Mouse (Mus musculus): ENCODE measurements around the gene Megf9. TPM values are rescaled to one million over a fixed set of nuclear protein-coding genes. Genes with fewer than 3 reads are reported as not detected.

Megf9 gene
- polyA plus RNA-seq, 1 experiment from 2014 or later = 32.5 TPM

GRCm38 (mm10) chr4:70402109-70402819 is 132.5 kb downstream of the Megf9 start:
- H3K4me3 ChIP-seq = no peak overlapping the region
- peaks cover 29% of the 10 kb centered on the region for H3K36me3 ChIP-seq
- no peak overlapping the region for H3K4me2 ChIP-seq (replicated peaks)
- H3K27ac ChIP-seq = no peak overlapping the region
- no peaks in the 10 kb centered on the region for H3K27me3 ChIP-seq (replicated peaks)
- 76% methylated on average over 9 of the region's 9 CpGs for WGBS
- H3K4me1 ChIP-seq = no peaks in the 10 kb centered on the region; the same call in 1 of the 2 replicates
- peak; percentile 68 for ATAC-seq (ENCODE audit: low FRiP score, low read depth)
- H3K9ac ChIP-seq = no peak overlapping the region
- H3K9me3 ChIP-seq = no peaks in the 10 kb centered on the region

- no peaks in the 10 kb centered on the region for H3K4me1 ChIP-seq
- H3K4me2 ChIP-seq (replicated peaks) = no peak overlapping the region
- no peaks in the 10 kb centered on the region for H3K27me3 ChIP-seq (replicated peaks)
- ATAC-seq (ENCODE audit: low FRiP score, low read depth) = no peak
- no peaks in the 10 kb centered on the region for H3K9me3 ChIP-seq
- WGBS = 91% methylated on average over 5 of the region's 5 CpGs
- H3K27ac ChIP-seq = no peak overlapping the region
- H3K9ac ChIP-seq = no peak overlapping the region
- peaks cover 29% of the 10 kb centered on the region for H3K36me3 ChIP-seq
- no peak overlapping the region for H3K4me3 ChIP-seq
These were observed 135.3 kb downstream of the Megf9 start for GRCm38 (mm10) chr4:70399476-70399875.

- peaks cover 29% of the 10 kb centered on the region for H3K36me3 ChIP-seq
- 80% methylated on average over 2 of the region's 2 CpGs for WGBS
- no peak for ATAC-seq (ENCODE audit: low FRiP score, low read depth)
- H3K9me3 ChIP-seq = no peaks in the 10 kb centered on the region
- no peaks in the 10 kb centered on the region for H3K27me3 ChIP-seq (replicated peaks)
- H3K9ac ChIP-seq = no peak overlapping the region
- H3K4me3 ChIP-seq = no peak overlapping the region
- no peak overlapping the region for H3K4me2 ChIP-seq (replicated peaks)
- H3K27ac ChIP-seq = no peak overlapping the region
- H3K4me1 ChIP-seq = no peaks in the 10 kb centered on the region
These were observed 135.7 kb downstream of the Megf9 start for GRCm38 (mm10) chr4:70399074-70399473.

- 87% methylated on average over 4 of the region's 4 CpGs for WGBS
- Histone ChIP-seq H3K4me2 (replicated peaks) (no peak overlapping the region), H3K4me1 (no peaks in the 10 kb centered on the region), H3K9me3 (no peaks in the 10 kb centered on the region), H3K4me3 (no peak overlapping the region), H3K9ac (no peak overlapping the region), H3K27ac (no peak overlapping the region), H3K27me3 (replicated peaks) (no peaks in the 10 kb centered on the region), H3K36me3 (peaks cover 26% of the 10 kb centered on the region)
- ATAC-seq (ENCODE audit: low FRiP score, low read depth) = no peak
These were observed 136.7 kb downstream of the Megf9 start for GRCm38 (mm10) chr4:70398088-70398487.

GRCm38 (mm10) chr4:70396701-70397100 is 138.1 kb downstream of the Megf9 start:
- no peak for ATAC-seq (ENCODE audit: low FRiP score, low read depth)
- no peak overlapping the region for H3K9ac ChIP-seq
- 94% methylated on average over 5 of the region's 5 CpGs for WGBS

GRCm38 (mm10) chr4:70394736-70395135 is 140.1 kb downstream of the Megf9 start:
- 94% methylated on average over 2 of the region's 2 CpGs for WGBS
- no peak for ATAC-seq (ENCODE audit: low FRiP score, low read depth)
- Histone ChIP-seq H3K27me3 (replicated peaks) (no peaks in the 10 kb centered on the region), H3K9ac (no peak overlapping the region), H3K36me3 (peaks cover 9% of the 10 kb centered on the region), H3K4me3 (no peak overlapping the region), H3K4me2 (replicated peaks) (no peak overlapping the region), H3K27ac (no peak overlapping the region), H3K9me3 (no peaks in the 10 kb centered on the region), H3K4me1 (no peaks in the 10 kb centered on the region)

More at GRCm38 (mm10) chr4:70396701-70397100, 138.1 kb downstream of the Megf9 start:
- H3K4me1 ChIP-seq = no peaks in the 10 kb centered on the region
- no peak overlapping the region for H3K4me3 ChIP-seq
- H3K27ac ChIP-seq = no peak overlapping the region
- peaks cover 15% of the 10 kb centered on the region for H3K36me3 ChIP-seq
- H3K4me2 ChIP-seq (replicated peaks) = no peak overlapping the region
- no peaks in the 10 kb centered on the region for H3K9me3 ChIP-seq
- no peaks in the 10 kb centered on the region for H3K27me3 ChIP-seq (replicated peaks)

GRCm38 (mm10) chr4:70391760-70392372 is 142.9 kb downstream of the Megf9 start:
- Histone ChIP-seq H3K27me3 (replicated peaks) (no peaks in the 10 kb centered on the region), H3K27ac (no peak overlapping the region), H3K4me1 (no peaks in the 10 kb centered on the region), H3K36me3 (peaks cover 6% of the 10 kb centered on the region; the same call in 1 of the 2 replicates), H3K9ac (no peak overlapping the region), H3K9me3 (no peaks in the 10 kb centered on the region), H3K4me2 (replicated peaks) (no peak overlapping the region), H3K4me3 (no peak overlapping the region)
- no peak for ATAC-seq (ENCODE audit: low FRiP score, low read depth)
- WGBS = 93% methylated on average over 11 of the region's 11 CpGs

GRCm38 (mm10) chr4:70391073-70391472 is 143.7 kb downstream of the Megf9 start:
- H3K9me3 ChIP-seq = no peaks in the 10 kb centered on the region
- no peak overlapping the region for H3K4me3 ChIP-seq
- no peaks in the 10 kb centered on the region for H3K4me1 ChIP-seq
- 94% methylated on average over 9 of the region's 9 CpGs for WGBS
- H3K36me3 ChIP-seq = peaks cover 6% of the 10 kb centered on the region; the same call in 1 of the 2 replicates
- ATAC-seq (ENCODE audit: low FRiP score, low read depth) = no peak
- H3K27ac ChIP-seq = no peak overlapping the region
- no peak overlapping the region for H3K4me2 ChIP-seq (replicated peaks)
- H3K9ac ChIP-seq = no peak overlapping the region
- H3K27me3 ChIP-seq (replicated peaks) = no peaks in the 10 kb centered on the region

- Histone ChIP-seq H3K4me2 (replicated peaks) (no peak overlapping the region), H3K9ac (no peak overlapping the region), H3K36me3 (peaks cover 6% of the 10 kb centered on the region; the same call in 1 of the 2 replicates), H3K9me3 (no peaks in the 10 kb centered on the region), H3K4me3 (no peak overlapping the region), H3K27ac (no peak overlapping the region), H3K4me1 (no peaks in the 10 kb centered on the region), H3K27me3 (replicated peaks) (no peaks in the 10 kb centered on the region)
- ATAC-seq (ENCODE audit: low FRiP score, low read depth) = no peak
- WGBS = 95% methylated on average over 5 of the region's 5 CpGs
These were observed 148.6 kb downstream of the Megf9 start for GRCm38 (mm10) chr4:70386206-70386605.

- WGBS = 70% methylated on average over 4 of the region's 4 CpGs
- ATAC-seq (ENCODE audit: low FRiP score, low read depth) = no peak
These were observed 157.4 kb downstream of the Megf9 start for GRCm38 (mm10) chr4:70377359-70377758.

More at GRCm38 (mm10) chr4:70377359-70377758, 157.4 kb downstream of the Megf9 start:
- Histone ChIP-seq H3K4me1 (no peaks in the 10 kb centered on the region), H3K27me3 (replicated peaks) (no peaks in the 10 kb centered on the region), H3K9me3 (no peaks in the 10 kb centered on the region), H3K36me3 (peaks cover 16% of the 10 kb centered on the region), H3K4me3 (no peak overlapping the region), H3K4me2 (replicated peaks) (no peak overlapping the region), H3K9ac (no peak overlapping the region), H3K27ac (no peak overlapping the region)

Measured in neural tube, embryonic 12.5 days (tissue).